Mouse (Mus musculus) forebrain, embryonic 10.5 days (tissue): ENCODE measurements around the gene Zc2hc1b. TPM values are rescaled to one million over a fixed set of nuclear protein-coding genes. Genes with fewer than 3 reads are reported as not detected.

Experiments used
- DNase-seq: peaks from one replicate; pipeline ENCODE4 v3.0.0-alpha.2; 2017; ENCODE audit warnings: low spot score; ENCODE audit errors: extremely low spot score
- H3K27ac ChIP-seq: fragments of 300-500 bp; sonication (generic); 2 replicates; pipeline ENCODE4 v1.5.1; 2016; ENCODE audit warnings: mild to moderate bottlenecking
- H3K27me3 ChIP-seq: fragments of 300-500 bp; sonication (generic); 2 replicates; pipeline ENCODE4 v1.6.1; 2016; ENCODE audit warnings: mild to moderate bottlenecking; ENCODE audit not compliant: poor library complexity, severe bottlenecking
- H3K36me3 ChIP-seq: fragments of 300-500 bp; sonication (generic); replicated peaks from 2 replicates; pipeline ENCODE4 v1.6.1; 2016; ENCODE audit warnings: mild to moderate bottlenecking, moderate library complexity
- H3K4me1 ChIP-seq: fragments of 300-500 bp; sonication (generic); 2 replicates; pipeline ENCODE4 v1.6.1; 2016
- H3K4me3 ChIP-seq: fragments of 300-500 bp; sonication (generic); 2 replicates; pipeline ENCODE4 v1.5.1; 2016; ENCODE audit warnings: mild to moderate bottlenecking, moderate library complexity
- H3K9me3 ChIP-seq: fragments of 300-500 bp; sonication (generic); 2 replicates; pipeline ENCODE4 v1.6.1; 2016; ENCODE audit warnings: mild to moderate bottlenecking, moderate library complexity
- WGBS: fragments of 180-500 bp; shearing (Covaris S2); methylation state at CpG from one replicate; pipeline ENCODE4 v1.1.7; 2016; 5-methylcytosine and 5-hydroxymethylcytosine counted together
- polyA plus RNA-seq: library from polyadenylated mRNA; unstranded; fragments of >200 nt; fragmentation: Nextera tagmentation; extraction: Ambion mirVana; gene quantifications from 2 replicates; pipeline ENCODE4 v1.2.1, GENCODE M21; 2016

The Zc2hc1b gene
- polyA plus RNA-seq, 1 experiment from 2014 or later, result not detected

GRCm38 (mm10) chr10:13106909-13107624, 70.8 kb downstream of the Zc2hc1b start:
- H3K4me1 ChIP-seq, result peaks cover 93% of the 10 kb centered on the region
- no peaks in the 10 kb centered on the region for H3K9me3 ChIP-seq
- peak overlapping the region; percentile 84 for H3K27ac ChIP-seq
- peaks cover 11% of the 10 kb centered on the region; the same call in 1 of the 2 replicates for H3K36me3 ChIP-seq
- WGBS, result 66% methylated on average over 9 of the region's 9 CpGs
- no peaks in the 10 kb centered on the region for H3K27me3 ChIP-seq
- peak; percentile 14 for DNase-seq
- H3K4me3 ChIP-seq, result no peak overlapping the region

GRCm38 (mm10) chr10:13103838-13104237, 74.0 kb downstream of the Zc2hc1b start:
- Histone ChIP-seq H3K27me3 (no peaks in the 10 kb centered on the region), H3K36me3 (0 out of 2 replicates have a peak, but pooled peaks cover 2% of the 10 kb centered on the region), H3K4me3 (no peak overlapping the region), H3K4me1 (peaks cover 65% of the 10 kb centered on the region), H3K27ac (no peak overlapping the region), H3K9me3 (no peaks in the 10 kb centered on the region)
- DNase-seq, result no peak
- 85% methylated on average over 4 of the region's 4 CpGs for WGBS

GRCm38 (mm10) chr10:13102360-13102759, 75.5 kb downstream of the Zc2hc1b start:
- H3K9me3 ChIP-seq, result no peaks in the 10 kb centered on the region
- 0 out of 2 replicates have a peak overlapping the region, but pooled peaks have one; percentile 35 for H3K27ac ChIP-seq
- H3K4me3 ChIP-seq, result no peak overlapping the region
- H3K27me3 ChIP-seq, result no peaks in the 10 kb centered on the region
- WGBS, result 71% methylated on average over 4 of the region's 4 CpGs
- peaks cover 55% of the 10 kb centered on the region for H3K4me1 ChIP-seq
- H3K36me3 ChIP-seq, result 0 out of 2 replicates have a peak, but pooled peaks cover 2% of the 10 kb centered on the region
- DNase-seq, result no peak

- H3K4me3 ChIP-seq, result no peak overlapping the region
- DNase-seq, result no peak
- WGBS, result 86% methylated on average over 6 of the region's 6 CpGs
- H3K36me3 ChIP-seq, result 0 out of 2 replicates have a peak, but pooled peaks cover 2% of the 10 kb centered on the region
- no peaks in the 10 kb centered on the region for H3K27me3 ChIP-seq
- peaks cover 33% of the 10 kb centered on the region for H3K4me1 ChIP-seq
- no peaks in the 10 kb centered on the region for H3K9me3 ChIP-seq
- no peak overlapping the region for H3K27ac ChIP-seq
Measured at GRCm38 (mm10) chr10:13100061-13100648, 77.7 kb downstream of the Zc2hc1b start.

Other genes starting within 250 kb of the Zc2hc1b start
- gene Stx11, start 213.7 kb downstream of the Zc2hc1b start, polyA plus RNA-seq, result 1.4 and 1.8 TPM in 2 replicates
- 48.2 and 48.6 TPM in 2 replicates for gene Sf3b5, start 172.7 kb downstream of the Zc2hc1b start, polyA plus RNA-seq
- 86.7 and 89.5 TPM in 2 replicates for gene Plagl1, start 117.5 kb downstream of the Zc2hc1b start, polyA plus RNA-seq
- gene Ltv1, start 15.1 kb upstream of the Zc2hc1b start, polyA plus RNA-seq, result 75.5 and 82.0 TPM in 2 replicates